Mouse (Mus musculus) heart, embryonic 16.5 days (tissue): ENCODE measurements around the gene Tbx20. TPM values are rescaled to one million over a fixed set of nuclear protein-coding genes. Genes with fewer than 3 reads are reported as not detected.

Experiments used
- ATAC-seq: fragments of 200-750 bp; cut with Nextera tagmentation; replicated peaks from 2 replicates; pipeline ENCODE4 v1.8.0; 2017; ENCODE audit warnings: moderate number of reproducible peaks; ENCODE audit not compliant: insufficient read depth, low FRiP score; ENCODE audit errors: extremely low read depth
- H3K27ac ChIP-seq: fragments of 300-500 bp; sonication (generic); 2 replicates; pipeline ENCODE4 v1.5.1; 2014; ENCODE audit warnings: mild to moderate bottlenecking, low read length, control low read depth, moderate library complexity
- H3K27me3 ChIP-seq: fragments of 300-500 bp; sonication (generic); 2 replicates; pipeline ENCODE4 v1.6.1; 2014; ENCODE audit warnings: low read length, mixed read lengths; ENCODE audit not compliant: control insufficient read depth, insufficient read depth
- H3K36me3 ChIP-seq: fragments of 300-500 bp; sonication (generic); 2 replicates; pipeline ENCODE4 v1.6.1; 2014; ENCODE audit not compliant: control insufficient read depth, insufficient read depth
- H3K4me1 ChIP-seq: fragments of 300-500 bp; sonication (generic); 2 replicates; pipeline ENCODE4 v1.6.1; 2014; ENCODE audit warnings: low read length, mixed read lengths; ENCODE audit not compliant: control insufficient read depth, insufficient read depth
- H3K4me2 ChIP-seq: fragments of 300-500 bp; sonication (generic); 2 replicates; pipeline ENCODE4 v1.6.1; 2014; ENCODE audit warnings: low read depth, mild to moderate bottlenecking, control low read depth, low read length
- H3K4me3 ChIP-seq: fragments of 300-500 bp; sonication (generic); 2 replicates; pipeline ENCODE4 v1.5.1; 2014; ENCODE audit warnings: mild to moderate bottlenecking, control low read depth, low read length
- H3K9ac ChIP-seq: fragments of 300-500 bp; sonication (generic); 2 replicates; pipeline ENCODE4 v1.6.1; 2014; ENCODE audit warnings: low read length, control low read depth
- H3K9me3 ChIP-seq: fragments of 300-500 bp; sonication (generic); replicated peaks from 2 replicates; pipeline ENCODE4 v1.6.1; 2016; ENCODE audit warnings: low read length; ENCODE audit not compliant: control insufficient read depth
- WGBS: fragments of 180-500 bp; shearing (Covaris S2); extraction: QIAGEN DNeasy Blood & Tissue Kit; methylation state at CpG from one replicate; pipeline ENCODE4 v1.1.7; 2014; 5-methylcytosine and 5-hydroxymethylcytosine counted together
- polyA plus RNA-seq: library from polyadenylated mRNA; unstranded; fragments of >200 nt; fragmentation: Nextera tagmentation; extraction: Ambion mirVana; gene quantifications from 2 replicates; pipeline ENCODE4 v1.2.1, GENCODE M21; 2015

Tbx20 gene
- polyA plus RNA-seq, 1 experiment from 2014 or later, result 67.6 TPM

- WGBS, result 15% methylated on average over 4 of the region's 4 CpGs
- Histone ChIP-seq H3K27ac (peak overlapping the region; percentile 99), H3K4me2 (peak overlapping the region; percentile 65), H3K4me3 (peak overlapping the region; percentile 74), H3K4me1 (peaks cover 16% of the 10 kb centered on the region), H3K9ac (peak overlapping the region; percentile 87), H3K36me3 (0 out of 2 replicates have a peak, but pooled peaks cover 2% of the 10 kb centered on the region), H3K27me3 (peaks cover 15% of the 10 kb centered on the region; the same call in 1 of the 2 replicates), H3K9me3 (no peaks in the 10 kb centered on the region)
- ATAC-seq, result no peak
Measured at GRCm38 (mm10) chr9:24771713-24772112, 2.4 kb downstream of the Tbx20 start.

- Histone ChIP-seq H3K27me3 (peaks cover 15% of the 10 kb centered on the region; the same call in 1 of the 2 replicates), H3K4me3 (peak overlapping the region; percentile 74), H3K36me3 (0 out of 2 replicates have a peak, but pooled peaks cover 2% of the 10 kb centered on the region), H3K9me3 (no peaks in the 10 kb centered on the region), H3K4me1 (peaks cover 11% of the 10 kb centered on the region), H3K4me2 (peak overlapping the region; percentile 65), H3K9ac (peak overlapping the region; percentile 87), H3K27ac (peak overlapping the region; percentile 99)
- WGBS, result 4% methylated on average over 8 of the region's 8 CpGs
- ATAC-seq, result no peak
Measured at GRCm38 (mm10) chr9:24770941-24771405, 3.1 kb downstream of the Tbx20 start.

- H3K27me3 ChIP-seq, result peaks cover 15% of the 10 kb centered on the region; the same call in 1 of the 2 replicates
- H3K27ac ChIP-seq, result peak overlapping the region; percentile 99
- H3K9ac ChIP-seq, result peak overlapping the region; percentile 87
Measured at GRCm38 (mm10) chr9:24770149-24770940, 3.8 kb downstream of the Tbx20 start.

GRCm38 (mm10) chr9:24769611-24770010 lies 4.5 kb downstream of the Tbx20 start:
- ATAC-seq, result no peak
- 21% methylated on average over 9 of the region's 9 CpGs for WGBS
- Histone ChIP-seq H3K9ac (peak overlapping the region; percentile 87), H3K4me3 (peak overlapping the region; percentile 74), H3K4me2 (peak overlapping the region; percentile 65), H3K27me3 (peaks cover 12% of the 10 kb centered on the region; the same call in 1 of the 2 replicates), H3K36me3 (peaks cover 5% of the 10 kb centered on the region; the same call in 1 of the 2 replicates), H3K4me1 (peaks cover 6% of the 10 kb centered on the region; the same call in 1 of the 2 replicates), H3K27ac (peak overlapping the region; percentile 99), H3K9me3 (no peaks in the 10 kb centered on the region)

More at GRCm38 (mm10) chr9:24770149-24770940, 3.8 kb downstream of the Tbx20 start:
- Histone ChIP-seq H3K4me1 (peaks cover 10% of the 10 kb centered on the region), H3K36me3 (peaks cover 2% of the 10 kb centered on the region; the same call in 1 of the 2 replicates), H3K4me2 (peak overlapping the region; percentile 65), H3K4me3 (peak overlapping the region; percentile 74), H3K9me3 (no peaks in the 10 kb centered on the region)
- ATAC-seq, result no peak
- WGBS, result under 1% methylated on average over 41 of the region's 41 CpGs

- peak overlapping the region; percentile 41 for H3K4me3 ChIP-seq
- WGBS, result 39% methylated on average over 3 of the region's 3 CpGs
- H3K9me3 ChIP-seq, result no peaks in the 10 kb centered on the region
- H3K27me3 ChIP-seq, result peaks cover 4% of the 10 kb centered on the region; the same call in 1 of the 2 replicates
- peak overlapping the region; percentile 61 for H3K4me2 ChIP-seq
- peak overlapping the region; percentile 81 for H3K27ac ChIP-seq
- ATAC-seq, result no peak
- peak overlapping the region; percentile 70 for H3K9ac ChIP-seq
- peaks cover 8% of the 10 kb centered on the region; the same call in 1 of the 2 replicates for H3K4me1 ChIP-seq
- peaks cover 7% of the 10 kb centered on the region; the same call in 1 of the 2 replicates for H3K36me3 ChIP-seq
Measured at GRCm38 (mm10) chr9:24767056-24767455, 7.0 kb downstream of the Tbx20 start.

- Histone ChIP-seq H3K9me3 (no peaks in the 10 kb centered on the region), H3K4me3 (peak overlapping the region; percentile 20), H3K4me2 (peak overlapping the region; percentile 42), H3K36me3 (peaks cover 13% of the 10 kb centered on the region), H3K27me3 (no peaks in the 10 kb centered on the region), H3K9ac (peak overlapping the region; percentile 45), H3K27ac (peak overlapping the region; percentile 79), H3K4me1 (peaks cover 10% of the 10 kb centered on the region)
- 36% methylated on average over 4 of the region's 4 CpGs for WGBS
- ATAC-seq, result no peak
Measured at GRCm38 (mm10) chr9:24765572-24765971, 8.5 kb downstream of the Tbx20 start.

GRCm38 (mm10) chr9:24760461-24760860 lies 13.6 kb downstream of the Tbx20 start:
- Histone ChIP-seq H3K27ac (peak overlapping the region; percentile 31; the same call in 1 of the 2 replicates), H3K9ac (no peak overlapping the region), H3K4me2 (no peak overlapping the region), H3K27me3 (no peaks in the 10 kb centered on the region), H3K9me3 (no peaks in the 10 kb centered on the region), H3K36me3 (peaks cover 33% of the 10 kb centered on the region), H3K4me1 (peaks cover 12% of the 10 kb centered on the region), H3K4me3 (no peak overlapping the region)
- no peak for ATAC-seq
- WGBS, result 55% methylated on average over 4 of the region's 4 CpGs

- Histone ChIP-seq H3K36me3 (peaks cover 49% of the 10 kb centered on the region), H3K27me3 (no peaks in the 10 kb centered on the region), H3K9ac (no peak overlapping the region), H3K27ac (no peak overlapping the region), H3K4me3 (no peak overlapping the region), H3K4me1 (peaks cover 30% of the 10 kb centered on the region), H3K4me2 (no peak overlapping the region), H3K9me3 (no peaks in the 10 kb centered on the region)
- ATAC-seq, result no peak
- 91% methylated on average over 5 of the region's 5 CpGs for WGBS
Measured at GRCm38 (mm10) chr9:24744958-24745357, 29.1 kb downstream of the Tbx20 start.

GRCm38 (mm10) chr9:24701246-24701645 lies 72.9 kb downstream of the Tbx20 start:
- peaks cover 2% of the 10 kb centered on the region; the same call in 1 of the 2 replicates for H3K4me1 ChIP-seq
- H3K27ac ChIP-seq, result no peak overlapping the region
- no peaks in the 10 kb centered on the region for H3K27me3 ChIP-seq
- no peak overlapping the region for H3K9ac ChIP-seq
- 0 out of 2 replicates have a peak, but pooled peaks cover 2% of the 10 kb centered on the region for H3K9me3 ChIP-seq
- H3K4me2 ChIP-seq, result no peak overlapping the region
- ATAC-seq, result no peak
- no peaks in the 10 kb centered on the region for H3K36me3 ChIP-seq
- no peak overlapping the region for H3K4me3 ChIP-seq
